Mouse (Mus musculus): ENCODE measurements around the gene Cdk10. TPM values are rescaled to one million over a fixed set of nuclear protein-coding genes. Genes with fewer than 3 reads are reported as not detected.

Cdk10 gene
- polyA plus RNA-seq, 1 experiment: 35.5 TPM

DNA sequence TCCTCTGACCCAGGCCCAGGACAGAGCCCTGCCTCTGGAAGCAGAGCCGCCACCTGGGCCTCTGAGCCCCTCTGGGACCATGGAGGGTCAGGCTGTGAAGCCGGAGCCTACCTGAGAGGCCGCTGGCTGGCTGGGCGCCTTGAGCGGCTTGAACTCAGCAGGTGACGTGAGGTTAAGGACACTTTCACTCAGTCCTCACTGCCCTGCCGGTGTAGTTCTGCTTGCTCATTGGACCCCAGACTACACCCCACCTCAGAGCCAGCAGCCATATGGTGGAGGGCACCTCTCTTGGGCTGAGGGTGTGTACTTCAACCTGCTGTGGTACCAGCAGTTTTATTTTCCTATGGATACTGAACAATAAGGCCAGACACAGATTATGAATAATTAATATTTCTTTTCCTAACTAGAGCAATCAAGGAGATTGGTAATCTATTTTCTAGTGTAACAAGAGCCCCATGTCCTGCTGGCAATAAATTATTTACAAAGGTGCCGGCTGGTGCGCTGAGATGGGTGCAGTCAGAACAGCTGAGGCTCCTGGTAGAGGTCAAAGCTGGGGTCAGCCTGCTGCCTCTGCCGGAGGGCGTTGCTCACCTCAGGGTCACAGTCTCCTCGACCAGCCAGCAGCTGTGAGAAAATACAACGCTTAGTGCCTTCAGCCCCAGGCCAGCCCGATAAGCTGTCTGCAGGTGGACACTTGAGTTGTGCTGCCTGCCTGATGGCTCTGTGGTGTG, 43.4 kb downstream of the Cdk10 start:
- Histone ChIP-seq H3K27ac (ENCODE audit: insufficient read depth, low read depth, low read length) (no peak overlapping the region), H3K4me1 (ENCODE audit: control insufficient read depth, insufficient read depth, low read length) (no peaks in the 10 kb centered on the region), H3K4me3 (ENCODE audit: insufficient read depth, low read length) (no peak overlapping the region)
- no peak for TF ChIP-seq CTCF (IDR thresholded peaks at IDR 0.05; ENCODE audit: low read depth, low read length)
- no peak for TF ChIP-seq POLR2A (IDR thresholded peaks at IDR 0.05; ENCODE audit: borderline replicate concordance, low read depth, low read length)

DNA sequence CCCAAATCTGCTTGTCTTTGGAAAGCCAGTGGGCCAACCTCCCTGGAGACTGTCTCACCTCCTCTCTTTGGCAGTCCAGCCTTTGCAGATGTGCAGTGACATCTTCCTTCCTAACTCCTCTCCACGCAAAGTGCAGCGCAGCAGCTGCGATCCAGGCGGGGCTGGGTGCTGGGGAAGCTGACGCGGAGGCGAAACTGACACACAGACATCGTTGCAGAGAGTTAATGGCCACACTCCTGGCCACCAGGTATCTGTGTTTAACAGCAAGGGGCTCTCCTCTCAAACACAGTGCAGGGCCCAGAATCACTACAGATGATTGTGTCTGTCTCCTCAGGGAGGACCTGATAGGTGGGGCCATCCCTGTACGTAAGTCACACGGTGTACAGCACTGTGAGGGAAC, 46.5 kb downstream of the Cdk10 start:
- Histone ChIP-seq H3K27ac (ENCODE audit: insufficient read depth, low read depth, low read length) (no peak overlapping the region), H3K4me1 (ENCODE audit: control insufficient read depth, insufficient read depth, low read length) (no peaks in the 10 kb centered on the region), H3K4me3 (ENCODE audit: insufficient read depth, low read length) (no peak overlapping the region)
- no peak for TF ChIP-seq CTCF (IDR thresholded peaks at IDR 0.05; ENCODE audit: low read depth, low read length)
- no peak for TF ChIP-seq POLR2A (IDR thresholded peaks at IDR 0.05; ENCODE audit: borderline replicate concordance, low read depth, low read length)

DNA sequence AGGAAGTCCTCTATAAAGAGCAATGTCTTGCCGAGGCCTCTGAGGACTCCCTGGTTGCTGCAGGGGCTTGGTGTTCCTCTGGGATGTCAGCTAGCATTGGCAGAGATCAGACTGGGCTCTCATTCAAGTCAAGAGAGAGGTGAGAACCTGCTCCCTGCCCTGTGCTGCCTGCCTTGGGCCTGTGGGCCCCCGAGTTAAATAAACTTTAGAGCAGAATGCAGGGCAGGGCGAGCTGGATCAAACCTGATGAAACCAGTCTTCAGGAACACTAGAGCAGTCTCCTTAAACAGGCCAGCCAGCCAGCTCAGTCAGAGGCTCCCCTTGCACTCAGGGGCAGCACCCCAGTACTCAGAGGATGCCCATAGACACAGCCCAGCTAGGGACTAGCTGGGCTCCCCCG, 47.3 kb downstream of the Cdk10 start:
- no peaks in the 10 kb centered on the region for H3K4me1 ChIP-seq (ENCODE audit: control insufficient read depth, insufficient read depth, low read length)
- H3K27ac ChIP-seq (ENCODE audit: insufficient read depth, low read depth, low read length): no peak overlapping the region
- no peak overlapping the region for H3K4me3 ChIP-seq (ENCODE audit: insufficient read depth, low read length)
- no peak for TF ChIP-seq CTCF (IDR thresholded peaks at IDR 0.05; ENCODE audit: low read depth, low read length)
- TF ChIP-seq POLR2A (IDR thresholded peaks at IDR 0.05; ENCODE audit: borderline replicate concordance, low read depth, low read length): no peak

DNA sequence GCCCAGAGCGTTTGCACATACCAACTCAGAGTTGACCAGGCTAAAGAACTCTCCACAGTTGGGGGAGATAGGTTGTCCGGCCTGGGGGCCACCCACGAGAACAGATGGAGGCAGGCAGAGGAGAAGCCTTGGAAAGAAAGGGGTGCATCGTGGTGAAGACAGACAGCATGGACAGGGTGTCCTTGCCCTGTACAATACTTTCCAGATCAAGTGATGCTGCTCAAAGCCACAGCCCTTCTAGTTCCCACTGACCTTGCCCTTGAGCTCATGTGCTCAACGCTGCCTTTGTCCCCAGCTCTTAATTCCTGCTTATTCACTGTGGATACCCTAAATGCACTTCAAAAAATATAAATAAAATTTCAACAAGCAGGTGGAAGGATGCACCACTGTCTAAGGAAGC, 49.8 kb downstream of the Cdk10 start:
- H3K4me1 ChIP-seq (ENCODE audit: control insufficient read depth, insufficient read depth, low read length): peaks cover 3% of the 10 kb centered on the region
- TF ChIP-seq POLR2A (IDR thresholded peaks at IDR 0.05; ENCODE audit: borderline replicate concordance, low read depth, low read length) (no peak), CTCF (IDR thresholded peaks at IDR 0.05; ENCODE audit: low read depth, low read length) (no peak)
- H3K4me3 ChIP-seq (ENCODE audit: insufficient read depth, low read length): no peak overlapping the region
- H3K27ac ChIP-seq (ENCODE audit: insufficient read depth, low read depth, low read length): no peak overlapping the region

DNA sequence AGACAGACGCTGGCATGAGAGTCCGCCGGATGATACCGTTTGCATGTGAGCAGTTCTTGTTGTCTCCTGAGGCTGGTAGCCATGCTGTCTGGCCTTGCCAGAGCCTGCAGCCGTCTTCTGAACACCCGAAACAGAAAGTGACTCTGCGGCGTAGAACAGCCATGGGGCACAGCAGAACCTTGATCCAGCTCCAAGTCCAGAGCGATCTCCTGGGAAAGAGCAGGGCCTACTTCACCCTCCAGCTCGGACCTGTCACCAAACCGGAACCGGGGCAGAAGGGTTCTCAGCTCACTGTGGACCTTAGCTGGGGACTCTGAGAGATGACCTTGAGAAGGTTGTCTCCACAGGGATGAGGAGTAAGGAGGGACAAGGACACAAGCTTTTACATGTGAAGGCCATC, 50.5 kb downstream of the Cdk10 start:
- Histone ChIP-seq H3K4me3 (ENCODE audit: insufficient read depth, low read length) (no peak overlapping the region), H3K4me1 (ENCODE audit: control insufficient read depth, insufficient read depth, low read length) (peaks cover 7% of the 10 kb centered on the region), H3K27ac (ENCODE audit: insufficient read depth, low read depth, low read length) (no peak overlapping the region)
- TF ChIP-seq CTCF (IDR thresholded peaks at IDR 0.05; ENCODE audit: low read depth, low read length) (no peak), POLR2A (IDR thresholded peaks at IDR 0.05; ENCODE audit: borderline replicate concordance, low read depth, low read length) (no peak)

DNA sequence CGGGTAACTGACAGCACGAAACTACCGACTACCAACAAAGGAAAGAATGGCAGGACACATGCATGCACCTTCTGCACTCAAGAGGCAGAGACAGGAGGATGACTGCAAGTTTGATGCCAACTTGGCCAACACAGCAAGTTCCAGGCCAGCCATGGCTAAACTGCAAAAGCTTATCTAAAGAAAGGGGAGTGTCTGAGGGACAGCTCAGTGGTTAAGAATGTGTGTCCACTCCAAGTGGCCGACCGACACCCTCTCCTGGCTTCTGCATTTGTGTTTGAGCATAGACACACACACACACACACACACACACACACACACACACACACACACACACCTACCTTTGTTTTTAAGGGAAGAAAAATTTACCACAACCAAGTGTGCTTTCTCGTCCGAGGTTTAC, 53.8 kb downstream of the Cdk10 start:
- peaks cover 25% of the 10 kb centered on the region for H3K4me1 ChIP-seq (ENCODE audit: control insufficient read depth, insufficient read depth, low read length)
- TF ChIP-seq CTCF (IDR thresholded peaks at IDR 0.05; ENCODE audit: low read depth, low read length): no peak
- no peak for TF ChIP-seq POLR2A (IDR thresholded peaks at IDR 0.05; ENCODE audit: borderline replicate concordance, low read depth, low read length)
- no peak overlapping the region for H3K4me3 ChIP-seq (ENCODE audit: insufficient read depth, low read length)
- no peak overlapping the region for H3K27ac ChIP-seq (ENCODE audit: insufficient read depth, low read depth, low read length)

DNA sequence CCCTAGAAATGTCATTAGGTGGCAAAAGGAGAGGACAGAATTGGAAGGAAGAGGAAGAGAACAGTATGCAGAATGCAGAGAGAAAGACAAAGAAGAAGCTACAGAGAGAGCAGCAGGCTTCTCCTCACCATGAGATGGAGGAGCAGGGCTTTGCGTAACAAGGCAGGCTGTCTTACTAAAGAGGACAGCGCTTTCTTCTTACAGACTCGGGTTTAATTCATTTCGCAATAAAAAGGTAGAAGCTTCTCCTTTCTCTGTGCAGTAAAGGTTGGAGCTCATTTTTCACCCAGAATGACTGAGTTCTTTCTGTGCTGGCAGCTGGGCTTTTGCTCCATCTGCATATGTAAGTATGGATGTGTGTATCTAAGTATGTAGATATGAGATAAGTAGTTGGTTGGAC, 55.2 kb downstream of the Cdk10 start:
- Histone ChIP-seq H3K4me1 (ENCODE audit: control insufficient read depth, insufficient read depth, low read length) (peaks cover 25% of the 10 kb centered on the region), H3K4me3 (ENCODE audit: insufficient read depth, low read length) (no peak overlapping the region), H3K27ac (ENCODE audit: insufficient read depth, low read depth, low read length) (no peak overlapping the region)
- TF ChIP-seq POLR2A (IDR thresholded peaks at IDR 0.05; ENCODE audit: borderline replicate concordance, low read depth, low read length) (no peak), CTCF (IDR thresholded peaks at IDR 0.05; ENCODE audit: low read depth, low read length) (no peak)

DNA sequence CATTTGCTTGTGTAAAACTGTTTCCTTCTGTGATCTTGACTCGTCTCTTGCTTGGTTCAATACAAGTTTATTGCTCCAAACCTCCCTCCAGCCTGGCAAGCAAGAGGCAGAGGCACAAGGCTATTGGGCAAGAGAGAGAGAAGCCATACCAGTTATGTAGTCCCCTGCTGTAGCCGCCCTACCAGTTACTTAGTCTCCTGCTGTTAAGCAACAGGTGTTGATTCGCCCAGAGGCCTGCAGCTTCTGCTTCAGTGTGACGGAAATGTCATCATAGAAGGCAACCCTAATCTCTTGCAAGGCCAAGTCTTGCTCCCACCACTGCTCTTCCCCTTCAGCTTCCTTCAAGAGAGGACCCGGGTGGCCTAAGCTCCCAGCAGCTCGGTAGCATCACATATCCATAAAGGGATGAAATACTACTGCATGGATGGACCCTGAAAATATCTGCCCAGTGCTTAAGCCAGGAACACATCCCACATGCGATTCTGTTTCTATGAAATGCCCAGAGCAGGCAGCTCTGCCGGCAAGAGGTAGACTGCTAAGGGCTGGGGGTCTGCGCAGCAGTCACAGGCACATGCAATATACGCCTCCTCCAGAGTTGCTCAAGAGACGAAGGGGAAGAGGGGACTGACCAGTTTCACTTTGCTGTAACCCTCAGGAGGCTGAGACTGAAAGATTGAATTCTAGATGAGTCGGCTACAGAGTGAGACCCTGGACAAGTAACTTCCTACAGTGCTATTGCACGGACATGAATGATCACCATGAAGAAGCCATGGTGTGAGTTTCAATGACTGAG, 55.9 kb downstream of the Cdk10 start:
- Histone ChIP-seq H3K27ac (ENCODE audit: insufficient read depth, low read depth, low read length) (0 out of 2 replicates have a peak overlapping the region, but pooled peaks have one; percentile 15), H3K4me3 (ENCODE audit: insufficient read depth, low read length) (no peak overlapping the region), H3K4me1 (ENCODE audit: control insufficient read depth, insufficient read depth, low read length) (peaks cover 25% of the 10 kb centered on the region)
- no peak for TF ChIP-seq CTCF (IDR thresholded peaks at IDR 0.05; ENCODE audit: low read depth, low read length)
- no peak for TF ChIP-seq POLR2A (IDR thresholded peaks at IDR 0.05; ENCODE audit: borderline replicate concordance, low read depth, low read length)

Other genes starting within 250 kb of the Cdk10 start
- 76.2 and 79.2 TPM in 2 replicates for gene Ankrd11, start 182.6 kb upstream of the Cdk10 start, polyA plus RNA-seq (2012; ENCODE audit: insufficient read depth, insufficient read length, missing spikeins)
- gene Spg7, start 161.9 kb upstream of the Cdk10 start, polyA plus RNA-seq (2012; ENCODE audit: insufficient read depth, insufficient read length, missing spikeins): 58.3 and 65.1 TPM in 2 replicates
- gene Rpl13, start 122.5 kb upstream of the Cdk10 start, polyA plus RNA-seq (2012; ENCODE audit: insufficient read depth, insufficient read length, missing spikeins): 1,467 and 1,640 TPM in 2 replicates
- gene Cpne7, start 107.5 kb upstream of the Cdk10 start, polyA plus RNA-seq (2012; ENCODE audit: insufficient read depth, insufficient read length, missing spikeins): not detected in 2 replicates
- not detected in 2 replicates for gene Sult5a1, start 66.5 kb upstream of the Cdk10 start, polyA plus RNA-seq (2012; ENCODE audit: insufficient read depth, insufficient read length, missing spikeins)
- not detected in 2 replicates for gene Dpep1, start 38.6 kb upstream of the Cdk10 start, polyA plus RNA-seq (2012; ENCODE audit: insufficient read depth, insufficient read length, missing spikeins)
- gene Chmp1a, start 12.1 kb upstream of the Cdk10 start, polyA plus RNA-seq (2012; ENCODE audit: insufficient read depth, insufficient read length, missing spikeins): 97.2 and 102 TPM in 2 replicates
- 0.87 and 1.4 TPM in 2 replicates for gene Spata33, start 12.0 kb upstream of the Cdk10 start, polyA plus RNA-seq (2012; ENCODE audit: insufficient read depth, insufficient read length, missing spikeins)
- 8.2 and 11.2 TPM in 2 replicates for gene Spata2l, start 11.4 kb downstream of the Cdk10 start, polyA plus RNA-seq (2012; ENCODE audit: insufficient read depth, insufficient read length, missing spikeins)
- gene Zfp276, start 29.4 kb downstream of the Cdk10 start, polyA plus RNA-seq (2012; ENCODE audit: insufficient read depth, insufficient read length, missing spikeins): 16.2 and 17.1 TPM in 2 replicates
- 42.6 and 43.7 TPM in 2 replicates for gene Vps9d1, start 29.5 kb downstream of the Cdk10 start, polyA plus RNA-seq (2012; ENCODE audit: insufficient read depth, insufficient read length, missing spikeins)
- 13.6 and 16.5 TPM in 2 replicates for gene Fanca, start 93.7 kb downstream of the Cdk10 start, polyA plus RNA-seq (2012; ENCODE audit: insufficient read depth, insufficient read length, missing spikeins)
- not detected in 2 replicates for gene Spire2, start 107.9 kb downstream of the Cdk10 start, polyA plus RNA-seq (2012; ENCODE audit: insufficient read depth, insufficient read length, missing spikeins)
- 218 and 244 TPM in 2 replicates for gene Tcf25, start 148.9 kb downstream of the Cdk10 start, polyA plus RNA-seq (2012; ENCODE audit: insufficient read depth, insufficient read length, missing spikeins)
- not detected in 2 replicates for gene Mc1r, start 182.3 kb downstream of the Cdk10 start, polyA plus RNA-seq (2012; ENCODE audit: insufficient read depth, insufficient read length, missing spikeins)
- not detected in 2 replicates for gene Tubb3, start 186.6 kb downstream of the Cdk10 start, polyA plus RNA-seq (2012; ENCODE audit: insufficient read depth, insufficient read length, missing spikeins)
- gene Def8, start 198.7 kb downstream of the Cdk10 start, polyA plus RNA-seq (2012; ENCODE audit: insufficient read depth, insufficient read length, missing spikeins): 25.8 and 30.8 TPM in 2 replicates